Mouse (Mus musculus) MEL (cell line): Measurements from ENCODE around the gene Fam208a. TPM values are rescaled to one million over a fixed set of nuclear protein-coding genes. Genes with fewer than 3 reads are reported as not detected.
A peak's percentile ranks its signal among the peaks of the same experiment; 100 is the strongest.

ENCODE experiments used
- DNase-seq: peaks from one replicate; pipeline ENCODE4 v3.0.0; 2011; ENCODE audit warnings: low read depth, low spot score
- H3K27ac ChIP-seq: 2 replicates; pipeline ENCODE4 v1.5.1; 2012; ENCODE audit warnings: low read depth, mild to moderate bottlenecking, control low read depth, low read length, moderate library complexity; ENCODE audit not compliant: control insufficient read depth
- H3K27me3 ChIP-seq, 2 experiments: fragments of 150-350 bp in 1 of 2; sonication (generic) in 1 of 2; 2 replicates each; pipeline ENCODE4 v1.6.1; 2012; ENCODE audit warnings: low read length in 2 of 2, mild to moderate bottlenecking in 2 of 2, improper control_type of control experiment in 1 of 2, moderate library complexity in 1 of 2; ENCODE audit not compliant: insufficient read depth in 2 of 2, control insufficient read depth in 1 of 2
- H3K36me3 ChIP-seq, 2 experiments: 2 replicates each; pipeline ENCODE4 v1.6.1; 2012 to 2014; ENCODE audit warnings: low read length in 2 of 2, improper control_type of control experiment in 1 of 2, inconsistent platforms in 1 of 2, mild to moderate bottlenecking in 1 of 2; ENCODE audit not compliant: insufficient read depth in 2 of 2, control insufficient read depth in 1 of 2
- H3K4me1 ChIP-seq, 2 experiments: fragments of 150-350 bp in 1 of 2; sonication (generic) in 1 of 2; 2 replicates each; pipeline ENCODE4 v1.6.1; 2012; ENCODE audit warnings: low read length in 2 of 2, improper control_type of control experiment in 1 of 2, mild to moderate bottlenecking in 1 of 2; ENCODE audit not compliant: insufficient read depth in 2 of 2, control insufficient read depth in 1 of 2
- H3K4me3 ChIP-seq, 2 experiments: fragments of 150-350 bp in 1 of 2; sonication (generic) in 1 of 2; 2 replicates each; pipeline ENCODE4 v1.5.1; 2012; ENCODE audit warnings: low read depth in 2 of 2, low read length in 2 of 2, mild to moderate bottlenecking in 2 of 2, moderate library complexity in 2 of 2, control low read depth in 1 of 2, improper control_type of control experiment in 1 of 2; ENCODE audit not compliant: control insufficient read depth in 1 of 2, insufficient read depth in 1 of 2
- H3K79me2 ChIP-seq: 2 replicates; pipeline ENCODE4 v1.6.1; 2012; ENCODE audit warnings: mild to moderate bottlenecking, low read length, moderate library complexity; ENCODE audit not compliant: control insufficient read depth, poor library complexity, insufficient read depth
- H3K9ac ChIP-seq: 2 replicates; pipeline ENCODE4 v1.6.1; 2012; ENCODE audit warnings: low read depth, mild to moderate bottlenecking, control low read depth, low read length, moderate library complexity; ENCODE audit not compliant: control insufficient read depth, poor library complexity, severe bottlenecking
- H3K9me3 ChIP-seq: fragments of 150-350 bp; sonication (generic); replicated peaks from 2 replicates; pipeline ENCODE4 v1.6.1; 2012; ENCODE audit warnings: mild to moderate bottlenecking, low read length, improper control_type of control experiment, moderate library complexity; ENCODE audit not compliant: insufficient read depth
- BHLHE40 ChIP-seq: IDR thresholded peaks from 2 replicates; pipeline ENCODE4 v1.6.1; 2012; ENCODE audit warnings: low read depth, mild to moderate bottlenecking, inconsistent platforms, low read length, improper control_type of control experiment, borderline replicate concordance
- CHD1 ChIP-seq: IDR thresholded peaks from 2 replicates; pipeline ENCODE4 v1.6.1; 2012; ENCODE audit warnings: low read depth, mild to moderate bottlenecking, inconsistent platforms, low read length, improper control_type of control experiment
- CHD2 ChIP-seq: IDR thresholded peaks from 2 replicates; pipeline ENCODE4 v1.6.1; 2011; ENCODE audit warnings: low read length, improper control_type of control experiment
- CTCF ChIP-seq, 3 experiments: IDR thresholded peaks in 2 of 3; conservative IDR thresholded peaks in 1 of 3; 2 replicates each; pipeline ENCODE4 v1.5.1; 2011 to 2012; ENCODE audit warnings: low read length in 3 of 3, low read depth in 2 of 3, mild to moderate bottlenecking in 2 of 3, improper control_type of control experiment in 1 of 3, inconsistent platforms in 1 of 3, mixed read lengths in 1 of 3, moderate library complexity in 1 of 3; ENCODE audit not compliant: control insufficient read depth in 1 of 3, insufficient read depth in 1 of 3, poor library complexity in 1 of 3, severe bottlenecking in 1 of 3
- E2F4 ChIP-seq: IDR thresholded peaks from 2 replicates; pipeline ENCODE4 v1.6.1; 2011; ENCODE audit warnings: low read depth, low read length, improper control_type of control experiment, borderline replicate concordance
- ELF1 ChIP-seq: IDR thresholded peaks from 2 replicates; pipeline ENCODE4 v1.6.1; 2014; ENCODE audit warnings: low read depth, mild to moderate bottlenecking, inconsistent platforms, low read length, improper control_type of control experiment, moderate library complexity
- EP300 ChIP-seq, 2 experiments: IDR thresholded peaks; 2 replicates each; pipeline ENCODE4 v1.6.1; 2011; ENCODE audit warnings: improper control_type of control experiment in 2 of 2, low read length in 2 of 2, low read depth in 1 of 2, mild to moderate bottlenecking in 1 of 2
- ETS1 ChIP-seq: IDR thresholded peaks from 2 replicates; pipeline ENCODE4 v1.6.1; 2012; ENCODE audit warnings: low read depth, mild to moderate bottlenecking, inconsistent platforms, low read length, improper control_type of control experiment, moderate library complexity
- GATA1 ChIP-seq: IDR thresholded peaks from 2 replicates; pipeline ENCODE4 v1.6.1; 2011; ENCODE audit warnings: low read depth, low read length, improper control_type of control experiment
- HCFC1 ChIP-seq: IDR thresholded peaks from 2 replicates; pipeline ENCODE4 v1.6.1; 2012; ENCODE audit warnings: low read depth, mild to moderate bottlenecking, inconsistent platforms, low read length, improper control_type of control experiment, moderate library complexity
- KAT2A ChIP-seq: conservative IDR thresholded peaks from 2 replicates; pipeline ENCODE4 v1.6.1; 2012; ENCODE audit warnings: low read depth, low read length, improper control_type of control experiment, inconsistent platforms
- MAFK ChIP-seq: IDR thresholded peaks from 2 replicates; pipeline ENCODE4 v1.6.1; 2011; ENCODE audit warnings: low read depth, mild to moderate bottlenecking, low read length, improper control_type of control experiment, borderline replicate concordance
- MAX ChIP-seq: IDR thresholded peaks from 2 replicates; pipeline ENCODE4 v1.6.1; 2011; ENCODE audit warnings: low read length, improper control_type of control experiment
- MEF2A ChIP-seq: IDR thresholded peaks from 2 replicates; pipeline ENCODE4 v1.6.1; 2014; ENCODE audit warnings: low read depth, mild to moderate bottlenecking, inconsistent platforms, low read length, improper control_type of control experiment; ENCODE audit not compliant: poor library complexity, insufficient replicate concordance, severe bottlenecking; ENCODE audit errors: extremely low read depth
- MYB ChIP-seq: IDR thresholded peaks from 2 replicates; pipeline ENCODE4 v1.6.1; 2011; ENCODE audit warnings: mild to moderate bottlenecking, low read depth, low read length, improper control_type of control experiment
- MYC ChIP-seq: IDR thresholded peaks from 2 replicates; pipeline ENCODE4 v1.6.1; 2011; ENCODE audit warnings: low read depth, mild to moderate bottlenecking, low read length, improper control_type of control experiment, moderate library complexity
- NELFE ChIP-seq: IDR thresholded peaks from 2 replicates; pipeline ENCODE4 v1.6.1; 2011; ENCODE audit warnings: low read depth, low read length, improper control_type of control experiment
- POLR2A ChIP-seq, 2 experiments: IDR thresholded peaks; 2 replicates each; pipeline ENCODE4 v1.6.1; 2011 to 2012; ENCODE audit warnings: low read length in 2 of 2, mild to moderate bottlenecking in 2 of 2, control low read depth in 1 of 2, improper control_type of control experiment in 1 of 2, low read depth in 1 of 2, moderate library complexity in 1 of 2; ENCODE audit not compliant: control insufficient read depth in 1 of 2, insufficient read depth in 1 of 2, poor library complexity in 1 of 2
- POLR2AphosphoS5 ChIP-seq: IDR thresholded peaks from 2 replicates; pipeline ENCODE4 v1.6.1; 2012; ENCODE audit warnings: low read depth, borderline replicate concordance, mild to moderate bottlenecking, inconsistent platforms, low read length, moderate library complexity, mixed read lengths
- RCOR1 ChIP-seq: IDR thresholded peaks from 2 replicates; pipeline ENCODE4 v1.6.1; 2012; ENCODE audit warnings: low read depth, mild to moderate bottlenecking, inconsistent platforms, low read length, improper control_type of control experiment
- SIN3A ChIP-seq: IDR thresholded peaks from 2 replicates; pipeline ENCODE4 v1.6.1; 2012; ENCODE audit warnings: low read length, improper control_type of control experiment, inconsistent platforms
- SMC3 ChIP-seq: IDR thresholded peaks from 2 replicates; pipeline ENCODE4 v1.6.1; 2011; ENCODE audit warnings: low read depth, low read length, improper control_type of control experiment
- TAL1 ChIP-seq: IDR thresholded peaks from 2 replicates; pipeline ENCODE4 v1.6.1; 2012; ENCODE audit warnings: mild to moderate bottlenecking, inconsistent platforms, low read length, moderate library complexity, mixed read lengths
- UBTF ChIP-seq: IDR thresholded peaks from 2 replicates; pipeline ENCODE4 v1.6.1; 2012; ENCODE audit warnings: low read depth, mild to moderate bottlenecking, inconsistent platforms, low read length, improper control_type of control experiment, moderate library complexity, borderline replicate concordance; ENCODE audit not compliant: insufficient read depth
- USF1 ChIP-seq: IDR thresholded peaks from 2 replicates; pipeline ENCODE4 v1.6.1; 2014; ENCODE audit warnings: low read depth, mild to moderate bottlenecking, inconsistent platforms, low read length, improper control_type of control experiment, moderate library complexity
- USF2 ChIP-seq, 2 experiments: IDR thresholded peaks; 2 replicates each; pipeline ENCODE4 v1.6.1; 2011 to 2012; ENCODE audit warnings: improper control_type of control experiment in 2 of 2, low read length in 2 of 2, borderline replicate concordance in 1 of 2, inconsistent platforms in 1 of 2, low read depth in 1 of 2, mild to moderate bottlenecking in 1 of 2; ENCODE audit not compliant: insufficient read depth in 1 of 2
- ZC3H11A ChIP-seq: IDR thresholded peaks from 2 replicates; pipeline ENCODE4 v1.6.1; 2012; ENCODE audit warnings: low read depth, mild to moderate bottlenecking, inconsistent platforms, low read length, improper control_type of control experiment
- ZKSCAN1 ChIP-seq: IDR thresholded peaks from 2 replicates; pipeline ENCODE4 v1.6.1; 2012; ENCODE audit warnings: low read depth, mild to moderate bottlenecking, inconsistent platforms, low read length, improper control_type of control experiment, moderate library complexity
- ZMIZ1 ChIP-seq: IDR thresholded peaks from 2 replicates; pipeline ENCODE4 v1.6.1; 2012; ENCODE audit warnings: low read depth, mild to moderate bottlenecking, inconsistent platforms, low read length, improper control_type of control experiment, moderate library complexity
- ZNF384 ChIP-seq: IDR thresholded peaks from 2 replicates; pipeline ENCODE4 v1.6.1; 2012; ENCODE audit warnings: low read depth, mild to moderate bottlenecking, inconsistent platforms, low read length, improper control_type of control experiment
- polyA plus RNA-seq, 2 experiments: library from polyadenylated mRNA; stranded (reverse) in 1 of 2; unstranded in 1 of 2; fragments of >175 nt in 1 of 2; fragments of >200 nt in 1 of 2; gene quantifications; 2 replicates each; pipeline versions ENCODE4 v1.2.1 to v1.2.4; 2012; ENCODE audit warnings: low replicate concordance in 2 of 2, low read depth in 1 of 2; ENCODE audit not compliant: insufficient read length in 2 of 2, insufficient read depth in 1 of 2, missing spikeins in 1 of 2
- total RNA-seq: library from RNA; depleted of rRNA; stranded (reverse); fragments of 300-350 nt; gene quantifications from 2 replicates; pipeline ENCODE4 v1.2.3, GENCODE M21; 2012

Fam208a gene
- total and polyA plus RNA-seq, 3 experiments, result 3.2 to 25.4 (median 8.7) TPM

- Histone ChIP-seq H3K27ac (peak overlapping the region; percentile 30; the same call in 1 of the 2 replicates), H3K9ac (peak overlapping the region; percentile 38; the same call in 1 of the 2 replicates), H3K4me3 (peak overlapping the region; percentile 22 to 35; a peak in 1 of 4 replicates), H3K9me3 (no peaks in the 10 kb centered on the region), H3K79me2 (no peaks in the 10 kb centered on the region), H3K36me3 (peaks cover 0 to 11% of the 10 kb centered on the region in 2 experiments; a peak in 2 of 4 replicates), H3K27me3 (no peaks in the 10 kb centered on the region), H3K4me1 (peaks cover 5 to 15% of the 10 kb centered on the region in 2 experiments; a peak in 3 of 4 replicates)
- peak; percentile 61 for DNase-seq
- TF ChIP-seq SIN3A (no peak), CHD2 (no peak), EP300 (IDR thresholded peaks at IDR 0.05; ENCODE audit: low read depth in 1 of 2, low read length in 2 of 2) (peak; percentile 22 to 24; a peak in 1 of 4 replicates), USF2 (IDR thresholded peaks at IDR 0.05; ENCODE audit: borderline replicate concordance in 1 of 2, insufficient read depth in 1 of 2, low read depth in 1 of 2, low read length in 2 of 2) (no peak), RCOR1 (no peak), ZKSCAN1 (no peak), ETS1 (peak; percentile 59; the same call in 1 of the 2 replicates), KAT2A (no peak), BHLHE40 (no peak), CHD1 (no peak), CTCF (IDR thresholded peaks at IDR 0.05 in 2 of 3, conservative IDR thresholded peaks at IDR 0.05 in 1 of 3; ENCODE audit: control insufficient read depth in 1 of 3, insufficient read depth in 1 of 3, low read depth in 2 of 3, low read length in 3 of 3, poor library complexity in 1 of 3, severe bottlenecking in 1 of 3) (no peak), NELFE (no peak), ZNF384 (peak; percentile 94), MEF2A (no peak), UBTF (no peak), TAL1 (no peak), MYB (no peak), GATA1 (no peak), ELF1 (no peak), POLR2A (IDR thresholded peaks at IDR 0.05; ENCODE audit: control insufficient read depth in 1 of 2, insufficient read depth in 1 of 2, low read depth in 1 of 2, low read length in 2 of 2, poor library complexity in 1 of 2) (no peak), SMC3 (no peak)
These were observed 23.2 kb upstream of the Fam208a start for GRCm38 (mm10) chr14:27405452-27405851.

GRCm38 (mm10) chr14:27405947-27406346 is 22.7 kb upstream of the Fam208a start:
- Histone ChIP-seq H3K27ac (no peak overlapping the region), H3K9me3 (no peaks in the 10 kb centered on the region), H3K36me3 (peaks cover 0 to 12% of the 10 kb centered on the region in 2 experiments; a peak in 2 of 4 replicates), H3K27me3 (no peaks in the 10 kb centered on the region), H3K4me3 (no peak overlapping the region), H3K4me1 (peaks cover 5 to 15% of the 10 kb centered on the region in 2 experiments; a peak in 3 of 4 replicates), H3K9ac (no peak overlapping the region), H3K79me2 (no peaks in the 10 kb centered on the region)
- no peak for TF ChIP-seq MYB
- TF ChIP-seq ZMIZ1, result no peak
- no peak for TF ChIP-seq EP300 (IDR thresholded peaks at IDR 0.05; ENCODE audit: low read depth in 1 of 2, low read length in 2 of 2)
- TF ChIP-seq E2F4, result no peak
- no peak for TF ChIP-seq ZC3H11A
- no peak for TF ChIP-seq UBTF
- no peak for TF ChIP-seq MAFK
- no peak for TF ChIP-seq BHLHE40
- no peak for TF ChIP-seq POLR2A (IDR thresholded peaks at IDR 0.05; ENCODE audit: control insufficient read depth in 1 of 2, insufficient read depth in 1 of 2, low read depth in 1 of 2, low read length in 2 of 2, poor library complexity in 1 of 2)
- TF ChIP-seq ELF1, result no peak
- TF ChIP-seq POLR2AphosphoS5, result no peak
- TF ChIP-seq MAX, result no peak
- TF ChIP-seq HCFC1, result no peak
- TF ChIP-seq KAT2A, result no peak
- no peak for TF ChIP-seq SMC3
- TF ChIP-seq USF1, result no peak
- no peak for TF ChIP-seq MYC
- DNase-seq, result no peak
